Mouse (Mus musculus) kidney, adult 8-10 months (tissue): ENCODE results near the gene Dync1li2.

Experiments
- DNase-seq, 2 experiments: peaks; one replicate each; pipeline ENCODE4 v3.0.0; 2022

Gene Dync1li2

DNA sequence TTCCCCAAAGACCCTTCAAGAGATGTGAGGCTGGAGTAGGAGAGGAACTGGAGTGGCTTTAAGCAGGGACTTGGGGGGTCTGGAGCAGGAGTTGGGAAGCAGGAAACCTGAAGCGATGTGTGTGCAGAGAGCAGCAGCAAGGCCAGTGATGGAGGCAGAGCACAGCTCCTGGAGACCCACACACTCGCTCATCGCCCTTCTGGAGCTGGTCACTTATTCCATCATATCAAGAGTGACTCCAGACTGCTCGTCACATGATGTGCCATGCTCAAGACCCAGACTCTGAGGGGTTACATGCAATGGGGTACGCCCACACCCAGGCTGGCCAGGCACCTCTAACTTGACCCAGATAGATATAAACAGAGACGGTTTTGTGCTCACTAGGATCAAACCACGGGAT, 62.6 kb downstream of the Dync1li2 start:
- DNase-seq = no peak

DNA sequence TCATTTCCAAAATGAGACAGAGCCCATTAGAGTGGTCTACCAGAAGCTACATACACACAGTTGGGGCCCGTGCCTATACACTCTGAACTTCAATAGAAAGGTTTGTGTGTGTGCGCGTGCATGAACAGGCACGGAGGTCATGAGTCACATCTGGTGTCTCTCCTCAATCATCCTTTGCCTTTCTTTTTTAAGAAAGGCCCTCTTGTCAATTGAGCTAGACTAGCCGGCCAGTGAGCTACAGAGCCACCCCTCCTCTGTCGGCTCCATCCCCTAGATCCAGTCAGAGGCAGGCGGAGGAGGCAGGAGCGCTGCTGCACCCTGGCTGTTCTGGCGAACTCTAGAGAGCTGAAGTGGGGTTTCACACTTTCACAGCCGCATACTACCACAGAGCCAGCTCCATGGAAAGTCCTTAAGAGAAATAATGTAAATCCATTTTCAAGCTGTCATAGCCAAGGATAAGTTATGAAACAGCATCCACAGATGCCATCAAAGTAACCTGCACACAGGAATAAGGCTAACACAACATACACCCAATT, 63.5 kb downstream of the Dync1li2 start:
- DNase-seq = no peak

DNA sequence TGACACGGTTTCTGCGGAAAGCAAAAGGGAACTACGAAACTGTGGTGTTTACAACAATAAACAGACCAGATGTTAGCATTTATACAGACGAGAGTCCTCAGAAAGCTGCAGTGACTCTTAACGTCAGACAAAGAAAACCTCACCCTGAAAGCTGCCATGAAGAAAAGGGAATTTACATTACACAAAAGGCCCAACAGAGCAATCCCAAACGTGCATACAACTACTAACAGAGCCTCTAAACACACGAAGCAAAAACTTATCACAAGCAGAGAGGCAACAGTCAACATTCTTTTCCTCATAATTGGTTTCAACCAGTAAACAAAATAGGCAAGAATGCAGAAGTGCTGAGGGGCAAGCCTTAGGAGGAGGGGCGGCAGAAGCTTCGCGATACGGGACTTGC, 66.2 kb downstream of the Dync1li2 start:
- DNase-seq = no peak

DNA sequence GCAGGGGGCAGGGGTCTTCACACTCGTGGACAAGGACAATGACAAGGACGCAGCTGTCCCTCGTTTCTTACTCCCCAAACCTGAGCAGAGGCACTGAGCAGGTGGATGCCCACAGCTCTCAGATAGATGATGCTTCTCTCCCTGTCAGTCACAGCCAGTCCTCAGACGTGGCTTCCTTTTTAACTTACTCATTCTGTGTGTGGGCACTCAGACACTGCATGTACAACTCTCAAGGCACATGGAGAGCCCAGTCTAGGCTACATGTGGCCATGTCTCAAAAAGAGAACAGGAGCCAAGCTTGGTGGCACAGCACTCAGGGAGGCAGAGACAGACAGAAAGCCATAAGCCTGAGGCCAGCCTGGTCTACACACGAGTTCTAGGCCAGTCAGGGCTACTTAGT, 66.9 kb downstream of the Dync1li2 start:
- DNase-seq = no peak

DNA sequence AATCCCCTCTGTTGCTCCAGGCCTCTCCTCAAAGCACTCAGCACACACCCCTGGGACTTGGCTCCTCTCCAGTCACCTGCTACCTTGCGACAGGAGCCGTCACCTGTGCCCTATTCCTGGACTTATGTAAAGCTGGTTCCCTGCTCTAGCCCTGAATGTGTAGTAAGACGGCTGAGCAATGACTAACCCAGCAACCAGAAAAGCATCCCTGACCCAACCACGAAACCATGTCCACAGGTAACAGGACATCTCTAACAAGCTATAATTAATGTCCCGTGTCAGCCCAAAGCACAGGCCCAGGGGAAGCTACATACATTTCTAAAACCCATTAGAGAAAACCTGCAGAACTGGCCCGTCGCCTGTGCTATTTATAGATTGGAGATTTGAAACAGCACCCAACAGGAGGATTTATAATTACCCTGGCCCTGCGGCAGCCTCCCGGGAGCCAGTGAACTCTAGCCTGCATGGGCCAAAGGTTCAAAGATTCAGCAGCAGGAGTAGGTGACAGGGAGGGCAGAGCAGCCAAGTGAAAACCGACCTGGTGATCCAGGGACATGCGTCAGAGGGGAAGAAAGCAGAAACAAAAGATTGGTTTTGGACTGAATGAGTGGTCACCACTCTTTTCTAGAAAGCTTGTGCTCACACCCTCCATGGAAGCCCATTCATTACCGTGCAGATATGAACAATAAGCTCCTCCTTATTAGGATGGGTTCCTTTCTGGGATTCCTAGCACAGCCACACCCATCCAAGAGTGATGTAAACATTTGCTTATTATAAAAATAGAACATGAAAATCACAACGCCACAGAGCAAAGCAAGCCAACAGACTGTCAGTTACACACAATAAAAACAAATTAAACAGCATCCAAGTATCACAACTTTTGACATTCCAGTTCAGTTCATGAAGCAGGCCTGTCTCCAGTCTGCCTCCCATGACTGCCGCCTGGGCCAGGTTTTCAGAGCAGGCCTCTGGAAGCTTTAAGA, 67.7 kb downstream of the Dync1li2 start:
- DNase-seq = peak; percentile 92 to 94

DNA sequence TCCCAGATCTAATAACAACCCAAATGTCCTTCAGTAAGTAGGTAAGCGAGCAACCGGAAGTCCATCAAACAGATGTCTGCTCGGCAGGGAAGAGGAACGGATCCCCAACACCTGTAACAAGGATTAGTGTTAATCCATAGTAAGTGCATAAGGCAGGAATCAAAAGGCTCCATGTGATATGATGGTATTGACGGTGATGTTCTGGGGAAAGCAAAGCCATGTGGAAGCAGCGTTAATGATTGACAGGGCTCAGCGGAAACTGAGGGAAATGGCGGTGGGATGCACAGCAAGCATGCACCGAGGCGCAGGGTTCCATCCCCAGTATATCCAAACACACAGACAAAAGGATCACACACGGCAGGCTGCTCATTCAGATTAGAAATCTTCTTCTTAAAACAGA, 68.6 kb downstream of the Dync1li2 start:
- no peak for DNase-seq

DNA sequence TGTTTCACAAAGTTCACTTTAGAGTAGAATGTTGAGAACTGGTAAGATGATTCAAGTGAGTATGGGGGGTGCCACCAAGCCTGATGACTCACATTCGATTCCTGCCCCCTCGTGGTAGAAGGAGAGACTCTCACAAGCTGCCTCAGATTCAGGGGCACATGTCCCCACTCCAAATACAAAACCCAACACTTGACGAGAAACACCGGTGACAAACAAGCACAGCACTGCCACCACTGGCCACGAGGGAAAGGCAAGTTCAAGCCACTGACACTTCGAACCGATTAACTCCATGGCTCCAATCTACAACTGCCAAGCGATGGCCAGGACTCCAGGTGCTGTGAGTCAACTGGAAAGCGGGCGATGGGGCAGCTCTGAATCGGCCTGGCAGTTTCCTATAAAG, 69.1 kb downstream of the Dync1li2 start:
- no peak for DNase-seq

DNA sequence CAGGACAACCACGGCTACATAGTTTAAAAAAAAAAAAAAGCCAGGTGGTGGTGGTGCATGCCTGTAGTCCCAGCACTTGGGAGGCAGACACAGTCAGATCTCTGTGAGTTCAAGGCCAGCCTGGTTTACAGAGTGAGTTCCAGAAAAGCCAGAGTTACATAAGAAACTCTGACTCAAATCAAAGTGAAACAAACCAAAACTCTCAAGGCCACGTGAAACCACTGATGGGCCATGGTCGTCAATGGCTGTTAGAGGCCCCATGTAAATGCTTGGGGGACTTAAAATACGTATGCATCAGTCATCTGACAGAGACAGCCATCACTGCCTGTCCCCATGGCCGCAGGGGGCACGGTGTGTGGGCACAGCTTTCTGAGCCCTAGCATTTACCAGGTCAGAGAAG, 71.7 kb downstream of the Dync1li2 start:
- no peak for DNase-seq

DNA sequence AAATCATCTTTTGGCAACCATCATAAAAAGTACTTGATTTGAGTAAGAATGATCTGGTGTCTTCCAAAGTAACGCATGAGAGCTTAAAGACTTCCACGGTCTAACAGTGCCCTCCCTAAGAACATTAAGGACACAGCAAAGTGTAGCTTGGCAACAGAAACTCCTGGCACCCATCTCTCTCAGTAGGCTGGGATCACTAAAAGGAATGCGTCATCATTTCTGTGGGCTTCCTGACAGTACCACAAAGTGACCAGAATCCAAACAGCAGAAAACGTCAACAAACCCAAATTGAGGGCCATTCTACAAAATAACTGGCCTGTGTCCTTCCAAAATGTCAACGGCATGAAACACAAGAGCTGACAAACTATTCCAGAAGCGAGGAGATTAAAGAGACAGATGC, 72.8 kb downstream of the Dync1li2 start:
- DNase-seq = peak in 1 of 2 experiments; percentile 33

DNA sequence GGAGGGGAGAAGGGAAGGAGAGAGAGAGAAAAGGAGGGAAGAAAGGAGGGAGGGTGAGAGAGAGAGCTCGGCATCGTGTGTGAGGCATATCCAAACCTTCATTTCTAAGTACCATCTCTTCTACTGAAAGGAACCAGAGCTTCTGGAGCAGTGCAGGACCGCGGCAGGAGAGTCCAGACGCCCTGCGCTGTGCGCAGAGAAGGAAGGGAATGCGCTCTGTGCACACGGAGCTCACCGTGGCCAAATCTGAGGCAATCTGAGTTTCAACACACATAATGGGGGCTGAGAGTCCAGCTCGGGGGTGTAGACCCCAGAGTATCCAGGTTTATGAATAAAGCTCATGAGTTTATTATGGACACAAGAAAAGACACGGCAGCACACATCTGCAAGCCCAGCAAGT, 73.3 kb downstream of the Dync1li2 start:
- DNase-seq = no peak
